Mouse (Mus musculus) heart, embryonic 13.5 days (tissue): ENCODE data around the gene Adra2b. TPM values are rescaled to one million over a fixed set of nuclear protein-coding genes. Genes with fewer than 3 reads are reported as not detected.

ENCODE experiments used
- ATAC-seq: fragments of 200-750 bp; cut with Nextera tagmentation; 2 replicates; pipeline ENCODE4 v1.8.0; 2017; ENCODE audit warnings: moderate TSS enrichment; ENCODE audit not compliant: insufficient number of reproducible peaks, low FRiP score, low TSS enrichment; ENCODE audit errors: extremely low read depth
- H3K27ac ChIP-seq: fragments of 300-500 bp; sonication (generic); replicated peaks from 2 replicates; pipeline ENCODE4 v1.5.1; 2015; ENCODE audit warnings: moderate library complexity, mild to moderate bottlenecking, inconsistent platforms
- H3K27me3 ChIP-seq: fragments of 300-500 bp; sonication (generic); replicated peaks from 2 replicates; pipeline ENCODE4 v1.6.1; 2015; ENCODE audit warnings: mild to moderate bottlenecking, inconsistent platforms
- H3K36me3 ChIP-seq: fragments of 300-500 bp; sonication (generic); 2 replicates; pipeline ENCODE4 v1.6.1; 2015; ENCODE audit warnings: mild to moderate bottlenecking, inconsistent platforms
- H3K4me1 ChIP-seq: fragments of 300-500 bp; sonication (generic); 2 replicates; pipeline ENCODE4 v1.6.1; 2015; ENCODE audit warnings: inconsistent platforms
- H3K4me2 ChIP-seq: fragments of 300-500 bp; sonication (generic); 2 replicates; pipeline ENCODE4 v1.6.1; 2015; ENCODE audit warnings: inconsistent platforms, mild to moderate bottlenecking, moderate library complexity
- H3K4me3 ChIP-seq: fragments of 300-500 bp; sonication (generic); 2 replicates; pipeline ENCODE4 v1.5.1; 2015; ENCODE audit warnings: moderate library complexity, mild to moderate bottlenecking, inconsistent platforms
- H3K9ac ChIP-seq: fragments of 300-500 bp; sonication (generic); 2 replicates; pipeline ENCODE4 v1.6.1; 2015; ENCODE audit warnings: inconsistent platforms, mild to moderate bottlenecking, moderate library complexity
- H3K9me3 ChIP-seq: fragments of 300-500 bp; sonication (generic); 2 replicates; pipeline ENCODE4 v1.6.1; 2016; ENCODE audit warnings: inconsistent platforms
- WGBS: fragments of 180-500 bp; shearing (Covaris S2); methylation state at CpG from one replicate; pipeline ENCODE4 v1.1.7; 2015; ENCODE audit warnings: mixed read lengths; 5-methylcytosine and 5-hydroxymethylcytosine counted together
- polyA plus RNA-seq: library from polyadenylated mRNA; unstranded; fragments of >200 nt; fragmentation: Nextera tagmentation; extraction: Ambion mirVana; gene quantifications from 2 replicates; pipeline ENCODE4 v1.2.1, GENCODE M21; 2015

Adra2b gene
- polyA plus RNA-seq = 1.6 and 1.8 TPM in 2 replicates

- peak within 1 kb of the TSS; percentile 93 for H3K4me2 ChIP-seq
- H3K9me3 ChIP-seq = no peaks in the 10 kb centered on the region
- H3K36me3 ChIP-seq = no peaks in the 10 kb centered on the region
- under 1% methylated on average over 46 of the region's 49 CpGs for WGBS
- H3K4me3 ChIP-seq = peak within 1 kb of the TSS; percentile 57
- H3K4me1 ChIP-seq = peaks cover 25% of the 10 kb centered on the region
- H3K9ac ChIP-seq = peak within 1 kb of the TSS; percentile 75
- H3K27me3 ChIP-seq = peaks cover 95% of the 10 kb centered on the region
- no peak within 1 kb of the TSS; the same call in 1 of the 2 replicates for H3K27ac ChIP-seq
- ATAC-seq = peak; percentile 67
Observed at GRCm38 (mm10) chr2:127362459-127363281, at the start of gene Adra2b. Adra2b (plus strand) TSS chr2:127363208.

GRCm38 (mm10) chr2:127313878-127314277, 49.1 kb upstream of the Adra2b start:
- 51% methylated on average over 4 of the region's 4 CpGs for WGBS
- Histone ChIP-seq H3K4me3 (no peak overlapping the region), H3K9ac (peak overlapping the region; percentile 0; the same call in 1 of the 2 replicates), H3K27me3 (no peaks in the 10 kb centered on the region), H3K4me1 (peaks cover 9% of the 10 kb centered on the region; the same call in 1 of the 2 replicates), H3K36me3 (no peaks in the 10 kb centered on the region), H3K27ac (peak overlapping the region; percentile 81), H3K4me2 (no peak overlapping the region), H3K9me3 (no peaks in the 10 kb centered on the region)
- no peak for ATAC-seq

- Histone ChIP-seq H3K4me3 (no peak overlapping the region), H3K27me3 (no peaks in the 10 kb centered on the region), H3K4me2 (no peak overlapping the region), H3K9me3 (no peaks in the 10 kb centered on the region), H3K27ac (peak overlapping the region; percentile 81), H3K36me3 (no peaks in the 10 kb centered on the region), H3K4me1 (peaks cover 9% of the 10 kb centered on the region; the same call in 1 of the 2 replicates), H3K9ac (peak overlapping the region; percentile 0; the same call in 1 of the 2 replicates)
- 40% methylated on average over 6 of the region's 6 CpGs for WGBS
- peak; percentile 66 for ATAC-seq
Observed at GRCm38 (mm10) chr2:127314467-127315154, 48.4 kb upstream of the Adra2b start.

GRCm38 (mm10) chr2:127315155-127315470, 47.9 kb upstream of the Adra2b start:
- Histone ChIP-seq H3K4me2 (no peak overlapping the region), H3K4me1 (peaks cover 9% of the 10 kb centered on the region; the same call in 1 of the 2 replicates), H3K27me3 (no peaks in the 10 kb centered on the region), H3K4me3 (no peak overlapping the region), H3K27ac (peak overlapping the region; percentile 62; the same call in 1 of the 2 replicates), H3K9ac (no peak overlapping the region), H3K9me3 (no peaks in the 10 kb centered on the region), H3K36me3 (no peaks in the 10 kb centered on the region)
- 64% methylated on average over 1 of the region's 1 CpGs for WGBS
- ATAC-seq = no peak

GRCm38 (mm10) chr2:127316431-127316830, 46.6 kb upstream of the Adra2b start:
- H3K4me3 ChIP-seq = no peak overlapping the region
- no peaks in the 10 kb centered on the region for H3K27me3 ChIP-seq
- H3K9me3 ChIP-seq = no peaks in the 10 kb centered on the region
- H3K9ac ChIP-seq = no peak overlapping the region
- no peak overlapping the region for H3K4me2 ChIP-seq
- no peak overlapping the region for H3K27ac ChIP-seq
- H3K4me1 ChIP-seq = peaks cover 9% of the 10 kb centered on the region; the same call in 1 of the 2 replicates
- no peaks in the 10 kb centered on the region for H3K36me3 ChIP-seq
- no peak for ATAC-seq
- 67% methylated on average over 5 of the region's 5 CpGs for WGBS

GRCm38 (mm10) chr2:127318136-127318535, 44.9 kb upstream of the Adra2b start:
- no peak overlapping the region for H3K4me2 ChIP-seq
- H3K27ac ChIP-seq = no peak overlapping the region
- no peak overlapping the region for H3K4me3 ChIP-seq
- 72% methylated on average over 4 of the region's 4 CpGs for WGBS
- no peaks in the 10 kb centered on the region for H3K36me3 ChIP-seq
- H3K9me3 ChIP-seq = no peaks in the 10 kb centered on the region
- no peak overlapping the region for H3K9ac ChIP-seq
- H3K4me1 ChIP-seq = peaks cover 9% of the 10 kb centered on the region; the same call in 1 of the 2 replicates
- H3K27me3 ChIP-seq = no peaks in the 10 kb centered on the region
- ATAC-seq = no peak

- Histone ChIP-seq H3K36me3 (no peaks in the 10 kb centered on the region), H3K27ac (no peak overlapping the region), H3K4me3 (no peak overlapping the region), H3K4me1 (peaks cover 5% of the 10 kb centered on the region; the same call in 1 of the 2 replicates), H3K27me3 (no peaks in the 10 kb centered on the region), H3K4me2 (no peak overlapping the region), H3K9me3 (no peaks in the 10 kb centered on the region), H3K9ac (no peak overlapping the region)
- no peak for ATAC-seq
- WGBS = 51% methylated on average over 4 of the region's 4 CpGs
Observed at GRCm38 (mm10) chr2:127319071-127319470, 43.9 kb upstream of the Adra2b start.

GRCm38 (mm10) chr2:127322671-127323285, 40.2 kb upstream of the Adra2b start:
- no peaks in the 10 kb centered on the region for H3K36me3 ChIP-seq
- no peaks in the 10 kb centered on the region for H3K27me3 ChIP-seq
- H3K4me3 ChIP-seq = no peak overlapping the region
- ATAC-seq = no peak
- WGBS = 69% methylated on average over 6 of the region's 6 CpGs
- H3K4me1 ChIP-seq = no peaks in the 10 kb centered on the region
- no peak overlapping the region for H3K4me2 ChIP-seq
- no peaks in the 10 kb centered on the region for H3K9me3 ChIP-seq
- H3K27ac ChIP-seq = no peak overlapping the region
- H3K9ac ChIP-seq = no peak overlapping the region

GRCm38 (mm10) chr2:127323667-127324066, 39.3 kb upstream of the Adra2b start:
- no peak overlapping the region for H3K4me3 ChIP-seq
- no peaks in the 10 kb centered on the region for H3K36me3 ChIP-seq
- no peak for ATAC-seq
- 45% methylated on average over 1 of the region's 1 CpGs for WGBS
- no peak overlapping the region for H3K27ac ChIP-seq
- peaks cover 4% of the 10 kb centered on the region; the same call in 1 of the 2 replicates for H3K4me1 ChIP-seq
- no peaks in the 10 kb centered on the region for H3K27me3 ChIP-seq
- no peaks in the 10 kb centered on the region for H3K9me3 ChIP-seq
- no peak overlapping the region for H3K9ac ChIP-seq
- no peak overlapping the region for H3K4me2 ChIP-seq

GRCm38 (mm10) chr2:127324456-127324855, 38.6 kb upstream of the Adra2b start:
- peaks cover 12% of the 10 kb centered on the region for H3K4me1 ChIP-seq
- H3K9me3 ChIP-seq = no peaks in the 10 kb centered on the region
- no peak overlapping the region for H3K4me2 ChIP-seq
- WGBS = 41% methylated on average over 7 of the region's 7 CpGs
- ATAC-seq = no peak
- H3K4me3 ChIP-seq = no peak overlapping the region
- no peak overlapping the region for H3K9ac ChIP-seq
- H3K36me3 ChIP-seq = no peaks in the 10 kb centered on the region
- no peaks in the 10 kb centered on the region for H3K27me3 ChIP-seq
- H3K27ac ChIP-seq = no peak overlapping the region
